Mouse (Mus musculus) brain, embryonic 18.5 days (tissue): ENCODE measurements around the gene Rer1.

Experiments
- DNase-seq: peaks from one replicate; pipeline ENCODE4 v3.0.0-alpha.2; 2012; ENCODE audit warnings: low read depth, low spot score

Gene Rer1

GRCm38 (mm10) chr4:155075813-155076212 is 10.4 kb downstream of the Rer1 start:
- DNase-seq: no peak

- DNase-seq: no peak
Measured at GRCm38 (mm10) chr4:155075137-155075536, 11.0 kb downstream of the Rer1 start.

- DNase-seq: no peak
Measured at GRCm38 (mm10) chr4:155074418-155074817, 11.8 kb downstream of the Rer1 start.

GRCm38 (mm10) chr4:155070921-155071320 is 15.3 kb downstream of the Rer1 start:
- no peak for DNase-seq

GRCm38 (mm10) chr4:155070199-155070598 is 16.0 kb downstream of the Rer1 start:
- DNase-seq: no peak

GRCm38 (mm10) chr4:155069191-155069590 is 17.0 kb downstream of the Rer1 start:
- no peak for DNase-seq

GRCm38 (mm10) chr4:155068357-155068972 is 17.7 kb downstream of the Rer1 start:
- no peak for DNase-seq

GRCm38 (mm10) chr4:155066834-155067522 is 19.2 kb downstream of the Rer1 start, which contains the start of gene Pex10:
TSS of gene Pex10 (plus strand) at chr4:155067016.
- DNase-seq: peak; percentile 87

GRCm38 (mm10) chr4:155065970-155066833 is 20.0 kb downstream of the Rer1 start:
- peak; percentile 81 for DNase-seq

GRCm38 (mm10) chr4:155064474-155064873 is 21.7 kb downstream of the Rer1 start:
- no peak for DNase-seq

GRCm38 (mm10) chr4:155063895-155064294 is 22.3 kb downstream of the Rer1 start:
- no peak for DNase-seq

GRCm38 (mm10) chr4:155058325-155058724 is 27.9 kb downstream of the Rer1 start:
- DNase-seq: no peak

- no peak for DNase-seq
Measured at GRCm38 (mm10) chr4:155056724-155057123, 29.5 kb downstream of the Rer1 start, which contains the start of gene Plch2. TSS of gene Plch2 (minus strand) at chr4:155056784.

- DNase-seq: no peak
Measured at GRCm38 (mm10) chr4:155050116-155050515, 36.1 kb downstream of the Rer1 start.

GRCm38 (mm10) chr4:155046636-155047035 is 39.5 kb downstream of the Rer1 start:
- DNase-seq: no peak

GRCm38 (mm10) chr4:155043289-155043625 is 42.9 kb downstream of the Rer1 start:
- DNase-seq: no peak

- no peak for DNase-seq
Measured at GRCm38 (mm10) chr4:155042606-155043288, 43.4 kb downstream of the Rer1 start.

GRCm38 (mm10) chr4:155040696-155041095 is 45.5 kb downstream of the Rer1 start:
- no peak for DNase-seq

GRCm38 (mm10) chr4:155040197-155040596 is 46.0 kb downstream of the Rer1 start:
- no peak for DNase-seq

- DNase-seq: no peak
Measured at GRCm38 (mm10) chr4:155034787-155035186, 51.4 kb downstream of the Rer1 start.

- no peak for DNase-seq
Measured at GRCm38 (mm10) chr4:155034202-155034601, 52.0 kb downstream of the Rer1 start.

- DNase-seq: no peak
Measured at GRCm38 (mm10) chr4:155033115-155033514, 53.1 kb downstream of the Rer1 start.
